Comparison of ENCODE assay signal across 8 mouse cellular contexts in the genomic region with DNA sequence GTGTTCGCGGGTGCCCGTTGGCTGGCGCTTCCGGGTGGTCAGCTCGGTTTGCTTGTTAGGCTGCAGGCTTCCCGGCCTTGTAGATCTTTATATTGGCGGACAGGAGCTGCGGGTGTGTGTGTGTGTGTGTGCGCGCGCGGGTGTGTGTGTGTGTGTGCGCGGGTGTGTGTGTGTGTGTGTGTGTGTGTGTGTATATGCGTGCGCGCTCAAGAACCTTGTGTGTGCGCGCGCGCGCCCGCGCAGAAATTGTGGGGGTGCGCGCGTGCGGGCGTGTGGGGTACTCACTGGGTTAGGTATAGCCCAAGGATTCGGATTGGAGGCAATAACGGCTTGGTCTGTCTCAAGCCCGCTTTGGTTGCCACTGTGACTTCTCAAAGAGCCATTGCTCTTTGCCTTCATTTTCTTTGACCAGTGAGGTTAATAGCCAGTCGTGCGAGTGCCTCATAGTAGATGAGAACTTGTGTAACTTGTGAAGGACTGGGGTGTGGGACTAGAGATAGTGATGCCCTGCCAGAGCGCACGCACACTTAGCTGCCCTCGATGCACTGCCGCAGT. TPM values are rescaled to one million over a fixed set of nuclear protein-coding genes. Genes with fewer than 3 reads are reported as not detected.
DNase-seq lines count a peak whose midpoint lies in the region; ATAC-seq and TF ChIP-seq lines count a peak whose summit lies in the region.

No protein-coding gene starts in this region.

- peak overlapping the region; percentile 85 for H3K4me2 ChIP-seq in forebrain, embryonic 12.5 days
- H3K4me2 ChIP-seq in hindbrain, embryonic 15.5 days, result peak overlapping the region; percentile 82

- H3K9ac ChIP-seq in forebrain, embryonic 12.5 days, result peak overlapping the region; percentile 94
- peak overlapping the region; percentile 87 for H3K9ac ChIP-seq in hindbrain, embryonic 15.5 days

- TF ChIP-seq CTCF in kidney, adult 2 months (conservative IDR thresholded peaks at IDR 0.05; ENCODE audit: insufficient read depth, insufficient read length, low read depth, low read length), result no peak
- TF ChIP-seq CTCF in brain, embryonic 14.5 days (IDR thresholded peaks at IDR 0.05; ENCODE audit: borderline replicate concordance, extremely low read depth, insufficient read depth, insufficient read length), result no peak

- 2% methylated on average over 39 of the region's 39 CpGs for WGBS in kidney, adult 2 months
- WGBS in forebrain, embryonic 12.5 days, result 5% methylated on average over 39 of the region's 39 CpGs
- whole genome bisulfite sequencing in hindbrain, embryonic 15.5 days, result 3% methylated on average over 36 of the region's 39 CpGs
- WGBS in limb, embryonic 10.5 days, result 6% methylated on average over 33 of the region's 39 CpGs

- peak overlapping the region; percentile 80 for H3K4me3 ChIP-seq in kidney, adult 2 months (ENCODE audit: insufficient read depth, low read depth, low read length)
- H3K4me3 ChIP-seq in forebrain, embryonic 12.5 days (replicated peaks), result peak overlapping the region; percentile 96
- peak overlapping the region; percentile 90 for H3K4me3 ChIP-seq in hindbrain, embryonic 15.5 days
- peak overlapping the region; percentile 97 for H3K4me3 ChIP-seq in limb, embryonic 10.5 days

- no peaks in the 10 kb centered on the region; the same call in 1 of the 2 replicates for H3K36me3 ChIP-seq in kidney, adult 2 months (ENCODE audit: control insufficient read depth, insufficient read depth, low read length)
- H3K36me3 ChIP-seq in forebrain, embryonic 12.5 days (replicated peaks), result peaks cover 18% of the 10 kb centered on the region
- peaks cover 9% of the 10 kb centered on the region; the same call in 1 of the 2 replicates for H3K36me3 ChIP-seq in hindbrain, embryonic 15.5 days
- peaks cover 28% of the 10 kb centered on the region for H3K36me3 ChIP-seq in limb, embryonic 10.5 days

- ATAC-seq in forebrain, embryonic 12.5 days (ENCODE audit: low FRiP score), result peak; percentile 80
- ATAC-seq in hindbrain, embryonic 15.5 days (ENCODE audit: low FRiP score, low read depth), result peak; percentile 78

- no peak for TF ChIP-seq POLR2A in kidney, adult 2 months (IDR thresholded peaks at IDR 0.05; ENCODE audit: low read depth, low read length)
- TF ChIP-seq POLR2A in brain, embryonic 14.5 days (IDR thresholded peaks at IDR 0.05; ENCODE audit: borderline replicate concordance, extremely low read depth, insufficient read depth, insufficient read length, poor library complexity, severe bottlenecking), result no peak

- H3K4me1 ChIP-seq in kidney, adult 2 months (ENCODE audit: control insufficient read depth, insufficient read depth, low read length), result no peaks in the 10 kb centered on the region; the same call in 1 of the 2 replicates
- peaks cover 12% of the 10 kb centered on the region for H3K4me1 ChIP-seq in forebrain, embryonic 12.5 days
- peaks cover 18% of the 10 kb centered on the region for H3K4me1 ChIP-seq in hindbrain, embryonic 15.5 days (replicated peaks)
- H3K4me1 ChIP-seq in limb, embryonic 10.5 days, result peaks cover 13% of the 10 kb centered on the region

- H3K27me3 ChIP-seq in kidney, adult 2 months (replicated peaks; ENCODE audit: control insufficient read depth, insufficient read depth, low read length), result no peaks in the 10 kb centered on the region
- H3K27me3 ChIP-seq in forebrain, embryonic 12.5 days, result no peaks in the 10 kb centered on the region
- no peaks in the 10 kb centered on the region for H3K27me3 ChIP-seq in hindbrain, embryonic 15.5 days
- no peaks in the 10 kb centered on the region for H3K27me3 ChIP-seq in limb, embryonic 10.5 days (ENCODE audit: low read depth, poor library complexity, severe bottlenecking)

- peak; percentile 40 for DNase-seq in kidney, adult 2 months
- no peak for DNase-seq in kidney, adult 11 months
- DNase-seq in brain, embryonic 14.5 days (ENCODE audit: low read depth), result peak; percentile 68
- no peak for DNase-seq in limb, embryonic 10.5 days (ENCODE audit: low spot score)
- DNase-seq in mesoderm, embryonic 11.5 days (ENCODE audit: low read depth, low spot score), result peak; percentile 36
- peak; percentile 75 for DNase-seq in testis, postnatal 10 days (ENCODE audit: low spot score)

- H3K27ac ChIP-seq in kidney, adult 2 months (ENCODE audit: insufficient read depth, low read depth, low read length), result peak overlapping the region; percentile 58
- peak overlapping the region; percentile 79 for H3K27ac ChIP-seq in forebrain, embryonic 12.5 days
- peak overlapping the region; percentile 85 for H3K27ac ChIP-seq in hindbrain, embryonic 15.5 days (replicated peaks)
- peak overlapping the region; percentile 94 for H3K27ac ChIP-seq in limb, embryonic 10.5 days

- H3K9me3 ChIP-seq in forebrain, embryonic 12.5 days, result peaks cover 5% of the 10 kb centered on the region; the same call in 1 of the 2 replicates
- no peaks in the 10 kb centered on the region for H3K9me3 ChIP-seq in hindbrain, embryonic 15.5 days
- no peaks in the 10 kb centered on the region for H3K9me3 ChIP-seq in limb, embryonic 10.5 days (replicated peaks)

RNA-seq across cellular contexts. Expression of a gene that starts 0.5 kb away (rescaled TPM):
- polyA plus RNA-seq in kidney, adult 2 months (2012; rRNA removed), result 7.9 and 8.4 TPM in 2 replicates
- 24.1 and 27.0 TPM in 2 replicates for polyA plus RNA-seq in brain, embryonic 14.5 days (2012; rRNA removed)
- polyA plus RNA-seq in forebrain, embryonic 12.5 days (2016; fragmentation: Nextera tagmentation; extraction: Ambion mirVana), result 39.4 and 40.2 TPM in 2 replicates
- polyA plus RNA-seq in hindbrain, embryonic 15.5 days (2015; fragmentation: Nextera tagmentation; extraction: Ambion mirVana), result 30.8 and 31.0 TPM in 2 replicates
- polyA plus RNA-seq in limb, embryonic 10.5 days (2016; fragmentation: Nextera tagmentation; extraction: Ambion mirVana), result 47.1 and 49.2 TPM in 2 replicates

RNA-seq across cellular contexts. Expression of a gene that starts 21.1 kb away (rescaled TPM):
- polyA plus RNA-seq in kidney, adult 2 months (2012; rRNA removed), result 0.97 and 1.0 TPM in 2 replicates
- polyA plus RNA-seq in brain, embryonic 14.5 days (2012; rRNA removed), result 0.13 and 0.14 TPM in 2 replicates
- not detected in 2 replicates for polyA plus RNA-seq in forebrain, embryonic 12.5 days (2016; fragmentation: Nextera tagmentation; extraction: Ambion mirVana)
- polyA plus RNA-seq in hindbrain, embryonic 15.5 days (2015; fragmentation: Nextera tagmentation; extraction: Ambion mirVana), result 0.05 and 0.19 TPM in 2 replicates
- polyA plus RNA-seq in limb, embryonic 10.5 days (2016; fragmentation: Nextera tagmentation; extraction: Ambion mirVana), result 0.11 TPM in 1 of 2 replicates, not detected in the other

RNA-seq across cellular contexts. Expression of a gene that starts 25.3 kb away (rescaled TPM):
- polyA plus RNA-seq in kidney, adult 2 months (2012; rRNA removed), result 0.07 TPM in 1 of 2 replicates, not detected in the other
- not detected in 2 replicates for polyA plus RNA-seq in brain, embryonic 14.5 days (2012; rRNA removed)
- polyA plus RNA-seq in forebrain, embryonic 12.5 days (2016; fragmentation: Nextera tagmentation; extraction: Ambion mirVana), result not detected in 2 replicates
- polyA plus RNA-seq in hindbrain, embryonic 15.5 days (2015; fragmentation: Nextera tagmentation; extraction: Ambion mirVana), result not detected in 2 replicates
- not detected in 2 replicates for polyA plus RNA-seq in limb, embryonic 10.5 days (2016; fragmentation: Nextera tagmentation; extraction: Ambion mirVana)

RNA-seq across cellular contexts. Expression of a gene that starts 55.4 kb away (rescaled TPM):
- 30.9 and 42.4 TPM in 2 replicates for polyA plus RNA-seq in kidney, adult 2 months (2012; rRNA removed)
- 84.6 and 138 TPM in 2 replicates for polyA plus RNA-seq in brain, embryonic 14.5 days (2012; rRNA removed)
- polyA plus RNA-seq in forebrain, embryonic 12.5 days (2016; fragmentation: Nextera tagmentation; extraction: Ambion mirVana), result 28.6 and 29.8 TPM in 2 replicates
- 36.6 and 44.5 TPM in 2 replicates for polyA plus RNA-seq in hindbrain, embryonic 15.5 days (2015; fragmentation: Nextera tagmentation; extraction: Ambion mirVana)
- 33.2 and 40.1 TPM in 2 replicates for polyA plus RNA-seq in limb, embryonic 10.5 days (2016; fragmentation: Nextera tagmentation; extraction: Ambion mirVana)

RNA-seq across cellular contexts. Expression of a gene that starts 56.9 kb away (rescaled TPM):
- 71.1 and 81.0 TPM in 2 replicates for polyA plus RNA-seq in kidney, adult 2 months (2012; rRNA removed)
- 153 and 188 TPM in 2 replicates for polyA plus RNA-seq in brain, embryonic 14.5 days (2012; rRNA removed)
- polyA plus RNA-seq in forebrain, embryonic 12.5 days (2016; fragmentation: Nextera tagmentation; extraction: Ambion mirVana), result 90.2 and 96.7 TPM in 2 replicates
- polyA plus RNA-seq in hindbrain, embryonic 15.5 days (2015; fragmentation: Nextera tagmentation; extraction: Ambion mirVana), result 65.5 and 67.0 TPM in 2 replicates
- 93.2 and 95.9 TPM in 2 replicates for polyA plus RNA-seq in limb, embryonic 10.5 days (2016; fragmentation: Nextera tagmentation; extraction: Ambion mirVana)

Comparison
In these comparisons a context has a peak if more than half of its experiments do, and no peak if none do; other contexts are left out.
1. DNase-seq: peak in kidney, adult 2 months (single experiment), brain, embryonic 14.5 days (single experiment), mesoderm, embryonic 11.5 days (single experiment) and testis, postnatal 10 days (single experiment); none in kidney, adult 11 months (single experiment) and limb, embryonic 10.5 days (single experiment).
2. Peak in every context shown above with its lines, with median percentiles within 50 percentile points of each other: H3K27ac ChIP-seq and H3K4me3 ChIP-seq.